24 mouse cellular contexts compared by ENCODE assay signal in genomic region chr6:17114588-17114987, GRCm38 (mm10). TPM values are rescaled to one million over a fixed set of nuclear protein-coding genes. Genes with fewer than 3 reads are reported as not detected.
DNase-seq lines count a peak whose midpoint lies in the region; ATAC-seq and TF ChIP-seq lines count a peak whose summit lies in the region.
"Had no signal": no experiment of that assay in that cellular context is flagged by ENCODE, and none has a peak within 500 bp of the region (broad histone marks: within the 10 kb centered on the region; RNA-seq: fewer than 3 reads in every experiment).

No protein-coding gene starts in this region.

- no peak overlapping the region for H3K27ac ChIP-seq in layer of hippocampus, adult 2 months
- H3K27ac ChIP-seq: embryonic facial prominence, embryonic 12.5 days; forebrain, embryonic 13.5 days; heart, adult 2 months; hindbrain, embryonic 10.5 days; hindbrain, postnatal 0 days; liver, embryonic 15.5 days; neural tube, embryonic 13.5 days had no signal

- ATAC-seq in frontal cortex, adult (ENCODE audit: low TSS enrichment), result peak; percentile 85
- ATAC-seq: forebrain, embryonic 13.5 days; hindbrain, postnatal 0 days had no signal

- H3K4me3 ChIP-seq in layer of hippocampus, adult 2 months, result no peak overlapping the region
- H3K4me3 ChIP-seq: embryonic facial prominence, embryonic 12.5 days; erythroblast, embryonic 14.5 days; forebrain, embryonic 13.5 days; heart, adult 2 months; hindbrain, embryonic 10.5 days; liver, embryonic 15.5 days; megakaryocyte, embryonic 14.5 days; neural tube, embryonic 13.5 days had no signal

- no peak for DNase-seq in frontal cortex, postnatal 25 days (ENCODE audit: low spot score in 2 of 2)
- DNase-seq in right cerebral cortex, adult 2 months (ENCODE audit: low spot score in 2 of 2), result peak; percentile 14 to 16
- DNase-seq in right cerebral cortex, postnatal 14 days, result no peak
- DNase-seq in lung, postnatal 25 days (ENCODE audit: low spot score), result peak; percentile 27
- DNase-seq in layer of hippocampus, adult 2 months (ENCODE audit: low spot score in 2 of 2), result no peak
- no peak for DNase-seq in kidney, adult 11 months
- DNase-seq in B cell, adult 2 months, result no peak
- DNase-seq: adrenal gland, postnatal 25 days; cerebellum, adult 8-10 months; gastrocnemius, postnatal 10 days; heart, adult 2 months; kidney, adult 2 months; kidney, postnatal 10 days; midbrain, embryonic 14.5 days; spleen, adult 18-20 months had no signal

- TF ChIP-seq CTCF in layer of hippocampus, adult 2 months (conservative IDR thresholded peaks at IDR 0.05), result no peak

RNA-seq across cellular contexts. Expression of gene Tes, which starts 49.6 kb away (rescaled TPM):
- 1 to 10 TPM; 1.8 to 2.8 TPM for total RNA-seq in layer of hippocampus, adult 2 months (2021)

Comparison
In these comparisons a context has a peak if more than half of its experiments do, and no peak if none do; other contexts are left out.
1. DNase-seq: peak in right cerebral cortex, adult 2 months (2 of 2) and lung, postnatal 25 days (single experiment); none in frontal cortex, postnatal 25 days (0 of 2), right cerebral cortex, postnatal 14 days (single experiment), layer of hippocampus, adult 2 months (0 of 2), kidney, adult 11 months (single experiment) and B cell, adult 2 months (0 of 2).